Mouse (Mus musculus) layer of hippocampus, adult 18-20 months (tissue): ENCODE measurements at regions not wholly inside any gene's neighbourhood (a gene's known extent, or its start where the extent isn't known, plus 50 kb on each side); places are given as distances from the start of the nearest gene placed in this dataset.

Experiments used
- DNase-seq, 2 experiments: peaks; one replicate each; pipeline ENCODE4 v3.0.0; 2022; ENCODE audit warnings: low spot score in 2 of 2

- peak; percentile 72 to 86 for DNase-seq
Observed at GRCm38 (mm10) chr2:161177355-161178021, 68.6 kb upstream of the Chd6 start.

DNA sequence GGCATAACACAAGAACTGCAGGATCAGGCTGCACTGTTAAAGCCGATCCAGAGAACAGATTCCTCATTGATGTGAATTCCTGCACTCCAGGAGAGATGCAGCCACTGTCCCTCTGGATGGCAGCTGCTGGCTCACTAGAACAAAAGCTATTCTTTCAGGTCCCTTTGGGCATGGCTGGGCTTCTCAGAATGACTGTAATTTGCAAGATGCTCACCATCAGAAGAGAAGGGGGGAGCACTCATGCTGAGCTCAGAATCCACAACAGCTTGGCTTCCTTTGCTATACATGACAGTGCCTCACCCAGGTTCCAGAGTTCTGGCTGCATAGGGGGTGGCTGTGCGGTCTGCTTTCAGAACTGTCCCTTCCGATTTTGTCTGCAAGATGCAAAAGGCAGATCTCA, 57.8 kb upstream of the Chd6 start:
- no peak for DNase-seq

- no peak for DNase-seq
Observed at GRCm38 (mm10) chr2:161165495-161165894, 56.6 kb upstream of the Chd6 start.

DNA sequence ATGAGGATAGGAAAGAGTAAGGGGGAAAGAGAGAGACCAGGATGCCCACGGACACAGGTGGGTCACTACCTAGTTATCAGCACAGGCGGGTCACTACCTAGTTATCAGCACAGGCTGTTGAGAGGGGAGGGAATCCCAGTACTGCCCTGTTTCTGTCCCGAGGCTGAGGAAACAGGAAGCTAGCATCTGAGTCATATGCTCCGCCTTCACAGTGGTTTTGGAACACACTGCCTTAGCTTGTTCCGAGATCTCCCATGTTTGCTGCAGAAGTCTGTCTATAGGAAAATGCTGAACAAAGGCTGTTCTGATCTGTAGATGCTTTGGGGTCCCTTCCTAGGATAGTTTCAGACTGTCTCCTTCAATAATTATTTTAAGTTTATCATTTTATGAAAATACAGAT, 55.4 kb upstream of the Chd6 start:
- no peak for DNase-seq
